Mouse (Mus musculus) limb, embryonic 15.5 days (tissue): ENCODE data around the gene Vwa8. TPM values are rescaled to one million over a fixed set of nuclear protein-coding genes. Genes with fewer than 3 reads are reported as not detected.
A peak's percentile ranks its signal among the peaks of the same experiment; 100 is the strongest.

Experiments used
- ATAC-seq: fragments of 200-750 bp; cut with Nextera tagmentation; 2 replicates; pipeline ENCODE4 v1.8.0; 2017; ENCODE audit warnings: low read depth, moderate TSS enrichment; ENCODE audit not compliant: insufficient number of reproducible peaks, low FRiP score, low TSS enrichment
- H3K27ac ChIP-seq: fragments of 300-500 bp; sonication (generic); 2 replicates; pipeline ENCODE4 v1.5.1; 2015; ENCODE audit warnings: moderate library complexity, mild to moderate bottlenecking, inconsistent platforms
- H3K27me3 ChIP-seq: fragments of 300-500 bp; sonication (generic); 2 replicates; pipeline ENCODE4 v1.6.1; 2015; ENCODE audit warnings: inconsistent platforms
- H3K36me3 ChIP-seq: fragments of 300-500 bp; sonication (generic); 2 replicates; pipeline ENCODE4 v1.6.1; 2015; ENCODE audit warnings: inconsistent platforms
- H3K4me1 ChIP-seq: fragments of 300-500 bp; sonication (generic); 2 replicates; pipeline ENCODE4 v1.6.1; 2015; ENCODE audit warnings: inconsistent platforms
- H3K4me2 ChIP-seq: fragments of 300-500 bp; sonication (generic); 2 replicates; pipeline ENCODE4 v1.6.1; 2015; ENCODE audit warnings: mild to moderate bottlenecking, inconsistent platforms
- H3K4me3 ChIP-seq: fragments of 300-500 bp; sonication (generic); 2 replicates; pipeline ENCODE4 v1.5.1; 2015; ENCODE audit warnings: mild to moderate bottlenecking, inconsistent platforms
- H3K9ac ChIP-seq: fragments of 300-500 bp; sonication (generic); 2 replicates; pipeline ENCODE4 v1.6.1; 2015; ENCODE audit warnings: inconsistent platforms
- H3K9me3 ChIP-seq: fragments of 300-500 bp; sonication (generic); 2 replicates; pipeline ENCODE4 v1.6.1; 2016; ENCODE audit warnings: inconsistent platforms
- WGBS: fragments of 180-500 bp; shearing (Covaris S2); methylation state at CpG from one replicate; pipeline ENCODE4 v1.1.7; 2015; 5-methylcytosine and 5-hydroxymethylcytosine counted together
- polyA plus RNA-seq: library from polyadenylated mRNA; unstranded; fragments of >200 nt; fragmentation: Nextera tagmentation; extraction: Ambion mirVana; gene quantifications from 2 replicates; pipeline ENCODE4 v1.2.1, GENCODE M21; 2015

Vwa8 gene
- polyA plus RNA-seq = 8.9 and 9.3 TPM in 2 replicates

GRCm38 (mm10) chr14:78848941-78849911 lies at the start of gene Vwa8:
Gene Vwa8, plus strand, starts transcription at chr14:78849052.
- 2% methylated on average over 60 of the region's 61 CpGs for WGBS

GRCm38 (mm10) chr14:78802378-78802777 lies 46.5 kb upstream of the Vwa8 start:
- no peaks in the 10 kb centered on the region for H3K4me1 ChIP-seq
- H3K36me3 ChIP-seq = no peaks in the 10 kb centered on the region
- no peak for ATAC-seq
- H3K27ac ChIP-seq = no peak overlapping the region
- 82% methylated on average over 2 of the region's 2 CpGs for WGBS
- no peaks in the 10 kb centered on the region for H3K27me3 ChIP-seq
- H3K9me3 ChIP-seq = no peaks in the 10 kb centered on the region
- H3K4me3 ChIP-seq = no peak overlapping the region
- no peak overlapping the region for H3K9ac ChIP-seq
- H3K4me2 ChIP-seq = no peak overlapping the region

More at GRCm38 (mm10) chr14:78848941-78849911, at the start of gene Vwa8:
- H3K9me3 ChIP-seq = no peaks in the 10 kb centered on the region
- peak within 1 kb of the TSS; percentile 94 for H3K9ac ChIP-seq
- no peaks in the 10 kb centered on the region for H3K36me3 ChIP-seq
- H3K4me1 ChIP-seq = no peaks in the 10 kb centered on the region
- peak within 1 kb of the TSS; percentile 81 for H3K4me2 ChIP-seq
- peak; percentile 86 for ATAC-seq
- H3K4me3 ChIP-seq = peak within 1 kb of the TSS; percentile 91
- no peaks in the 10 kb centered on the region for H3K27me3 ChIP-seq
- peak within 1 kb of the TSS; percentile 85 for H3K27ac ChIP-seq

GRCm38 (mm10) chr14:78803924-78804323 lies 44.9 kb upstream of the Vwa8 start:
- H3K9ac ChIP-seq = no peak overlapping the region
- H3K27ac ChIP-seq = no peak overlapping the region
- no peak overlapping the region for H3K4me3 ChIP-seq
- no peak for ATAC-seq
- H3K27me3 ChIP-seq = no peaks in the 10 kb centered on the region
- no peak overlapping the region for H3K4me2 ChIP-seq
- no peaks in the 10 kb centered on the region for H3K4me1 ChIP-seq
- no peaks in the 10 kb centered on the region for H3K36me3 ChIP-seq
- no peaks in the 10 kb centered on the region for H3K9me3 ChIP-seq
- 76% methylated on average over 6 of the region's 6 CpGs for WGBS

GRCm38 (mm10) chr14:78812896-78813295 lies 36.0 kb upstream of the Vwa8 start:
- H3K9me3 ChIP-seq = no peaks in the 10 kb centered on the region
- no peak overlapping the region for H3K9ac ChIP-seq
- 75% methylated on average over 2 of the region's 2 CpGs for WGBS
- no peak for ATAC-seq
- H3K4me2 ChIP-seq = no peak overlapping the region
- H3K27me3 ChIP-seq = no peaks in the 10 kb centered on the region
- H3K4me1 ChIP-seq = no peaks in the 10 kb centered on the region
- H3K27ac ChIP-seq = no peak overlapping the region
- H3K36me3 ChIP-seq = no peaks in the 10 kb centered on the region
- H3K4me3 ChIP-seq = no peak overlapping the region

GRCm38 (mm10) chr14:78816411-78816810 lies 32.4 kb upstream of the Vwa8 start:
- no peak for ATAC-seq
- Histone ChIP-seq H3K27ac (no peak overlapping the region), H3K9me3 (no peaks in the 10 kb centered on the region), H3K4me3 (no peak overlapping the region), H3K27me3 (no peaks in the 10 kb centered on the region), H3K9ac (no peak overlapping the region), H3K4me1 (no peaks in the 10 kb centered on the region), H3K4me2 (no peak overlapping the region), H3K36me3 (no peaks in the 10 kb centered on the region)
- WGBS = 26% methylated on average over 2 of the region's 3 CpGs

GRCm38 (mm10) chr14:78817651-78818050 lies 31.2 kb upstream of the Vwa8 start:
- WGBS = 89% methylated on average over 3 of the region's 3 CpGs
- Histone ChIP-seq H3K4me1 (no peaks in the 10 kb centered on the region), H3K9ac (no peak overlapping the region), H3K27ac (no peak overlapping the region), H3K4me2 (no peak overlapping the region), H3K27me3 (no peaks in the 10 kb centered on the region), H3K4me3 (no peak overlapping the region), H3K9me3 (no peaks in the 10 kb centered on the region), H3K36me3 (no peaks in the 10 kb centered on the region)
- no peak for ATAC-seq

- 87% methylated on average over 3 of the region's 3 CpGs for WGBS
These were observed 30.4 kb upstream of the Vwa8 start for GRCm38 (mm10) chr14:78818406-78818805.

GRCm38 (mm10) chr14:78824013-78824412 lies 24.8 kb upstream of the Vwa8 start:
- no peaks in the 10 kb centered on the region for H3K9me3 ChIP-seq
- ATAC-seq = no peak
- H3K36me3 ChIP-seq = no peaks in the 10 kb centered on the region
- H3K9ac ChIP-seq = no peak overlapping the region
- H3K4me1 ChIP-seq = no peaks in the 10 kb centered on the region
- no peaks in the 10 kb centered on the region for H3K27me3 ChIP-seq
- H3K4me2 ChIP-seq = no peak overlapping the region
- no peak overlapping the region for H3K27ac ChIP-seq
- 80% methylated on average over 4 of the region's 4 CpGs for WGBS
- H3K4me3 ChIP-seq = no peak overlapping the region

More at GRCm38 (mm10) chr14:78818406-78818805, 30.4 kb upstream of the Vwa8 start:
- H3K9ac ChIP-seq = no peak overlapping the region
- no peaks in the 10 kb centered on the region for H3K4me1 ChIP-seq
- no peaks in the 10 kb centered on the region for H3K27me3 ChIP-seq
- no peak overlapping the region for H3K4me3 ChIP-seq
- no peaks in the 10 kb centered on the region for H3K36me3 ChIP-seq
- ATAC-seq = no peak
- H3K4me2 ChIP-seq = no peak overlapping the region
- H3K9me3 ChIP-seq = no peaks in the 10 kb centered on the region
- H3K27ac ChIP-seq = no peak overlapping the region

GRCm38 (mm10) chr14:78824507-78824906 lies 24.3 kb upstream of the Vwa8 start:
- Histone ChIP-seq H3K9ac (no peak overlapping the region), H3K27me3 (no peaks in the 10 kb centered on the region), H3K4me1 (no peaks in the 10 kb centered on the region), H3K4me2 (no peak overlapping the region), H3K27ac (no peak overlapping the region), H3K4me3 (no peak overlapping the region), H3K9me3 (no peaks in the 10 kb centered on the region), H3K36me3 (no peaks in the 10 kb centered on the region)
- no peak for ATAC-seq
- WGBS = 75% methylated on average over 4 of the region's 4 CpGs

- Histone ChIP-seq H3K4me1 (no peaks in the 10 kb centered on the region), H3K27ac (no peak overlapping the region), H3K9ac (no peak overlapping the region), H3K4me2 (no peak overlapping the region), H3K4me3 (no peak overlapping the region), H3K36me3 (no peaks in the 10 kb centered on the region), H3K9me3 (no peaks in the 10 kb centered on the region), H3K27me3 (no peaks in the 10 kb centered on the region)
- 89% methylated on average over 4 of the region's 4 CpGs for WGBS
- ATAC-seq = no peak
These were observed 17.7 kb upstream of the Vwa8 start for GRCm38 (mm10) chr14:78831158-78831557.

- Histone ChIP-seq H3K27ac (no peak overlapping the region), H3K4me2 (no peak overlapping the region), H3K4me1 (no peaks in the 10 kb centered on the region), H3K9ac (no peak overlapping the region), H3K36me3 (no peaks in the 10 kb centered on the region), H3K27me3 (no peaks in the 10 kb centered on the region), H3K4me3 (no peak overlapping the region), H3K9me3 (no peaks in the 10 kb centered on the region)
- WGBS = 80% methylated on average over 1 of the region's 1 CpGs
- no peak for ATAC-seq
These were observed 904 bp upstream of the Vwa8 start for GRCm38 (mm10) chr14:78847948-78848347.

GRCm38 (mm10) chr14:78848477-78848876 lies 375 bp upstream of the Vwa8 start:
- Histone ChIP-seq H3K27me3 (no peaks in the 10 kb centered on the region), H3K4me1 (no peaks in the 10 kb centered on the region), H3K27ac (peak overlapping the region; percentile 85; the same call in 1 of the 2 replicates), H3K36me3 (no peaks in the 10 kb centered on the region), H3K9ac (peak overlapping the region; percentile 94; the same call in 1 of the 2 replicates), H3K4me2 (peak overlapping the region; percentile 81), H3K9me3 (no peaks in the 10 kb centered on the region), H3K4me3 (peak overlapping the region; percentile 91)
- WGBS = 4% methylated on average over 3 of the region's 3 CpGs
- ATAC-seq = no peak
